Mouse (Mus musculus) forebrain, embryonic 12.5 days (tissue): ENCODE measurements around the gene Lpar2. TPM values are rescaled to one million over a fixed set of nuclear protein-coding genes. Genes with fewer than 3 reads are reported as not detected.

ENCODE experiments used
- ATAC-seq: fragments of 200-750 bp; cut with Nextera tagmentation; 2 replicates; pipeline ENCODE4 v1.8.0; 2017; ENCODE audit warnings: moderate TSS enrichment; ENCODE audit not compliant: low FRiP score
- H3K27ac ChIP-seq: fragments of 300-500 bp; sonication (generic); 2 replicates; pipeline ENCODE4 v1.5.1; 2016; ENCODE audit warnings: mild to moderate bottlenecking
- H3K27me3 ChIP-seq: fragments of 300-500 bp; sonication (generic); 2 replicates; pipeline ENCODE4 v1.6.1; 2016; ENCODE audit warnings: mild to moderate bottlenecking
- H3K36me3 ChIP-seq: fragments of 300-500 bp; sonication (generic); replicated peaks from 2 replicates; pipeline ENCODE4 v1.6.1; 2016; ENCODE audit warnings: mild to moderate bottlenecking
- H3K4me1 ChIP-seq: fragments of 300-500 bp; sonication (generic); 2 replicates; pipeline ENCODE4 v1.6.1; 2016
- H3K4me2 ChIP-seq: fragments of 300-500 bp; sonication (generic); 2 replicates; pipeline ENCODE4 v1.6.1; 2016; ENCODE audit warnings: mild to moderate bottlenecking, moderate library complexity
- H3K4me3 ChIP-seq: fragments of 300-500 bp; sonication (generic); replicated peaks from 2 replicates; pipeline ENCODE4 v1.5.1; 2016; ENCODE audit warnings: mild to moderate bottlenecking
- H3K9ac ChIP-seq: fragments of 300-500 bp; sonication (generic); 2 replicates; pipeline ENCODE4 v1.6.1; 2016; ENCODE audit warnings: mild to moderate bottlenecking
- H3K9me3 ChIP-seq: fragments of 300-500 bp; sonication (generic); 2 replicates; pipeline ENCODE4 v1.6.1; 2016
- WGBS: fragments of 180-500 bp; shearing (Covaris S2); methylation state at CpG from one replicate; pipeline ENCODE4 v1.1.7; 2016; 5-methylcytosine and 5-hydroxymethylcytosine counted together
- polyA plus RNA-seq: library from polyadenylated mRNA; unstranded; fragments of >200 nt; fragmentation: Nextera tagmentation; extraction: Ambion mirVana; gene quantifications from 2 replicates; pipeline ENCODE4 v1.2.1, GENCODE M21; 2016

Gene Lpar2
- polyA plus RNA-seq, 1 experiment from 2014 or later, result 1.1 TPM

- no peak for ATAC-seq
- Histone ChIP-seq H3K27me3 (peaks cover 57% of the 10 kb centered on the region), H3K27ac (no peak overlapping the region), H3K4me2 (no peak overlapping the region), H3K4me1 (peaks cover 12% of the 10 kb centered on the region), H3K9me3 (0 out of 2 replicates have a peak, but pooled peaks cover 3% of the 10 kb centered on the region), H3K9ac (no peak overlapping the region), H3K4me3 (no peak overlapping the region), H3K36me3 (peaks cover 3% of the 10 kb centered on the region; the same call in 1 of the 2 replicates)
- 76% methylated on average over 10 of the region's 10 CpGs for WGBS
These were observed 54.7 kb downstream of the Lpar2 start for GRCm38 (mm10) chr8:69876967-69877366.

GRCm38 (mm10) chr8:69877396-69877795 is 55.2 kb downstream of the Lpar2 start:
- no peak overlapping the region for H3K27ac ChIP-seq
- WGBS, result 91% methylated on average over 4 of the region's 4 CpGs
- no peak for ATAC-seq

GRCm38 (mm10) chr8:69877992-69878391 is 55.8 kb downstream of the Lpar2 start:
- ATAC-seq, result no peak
- 62% methylated on average over 3 of the region's 3 CpGs for WGBS
- peaks cover 67% of the 10 kb centered on the region for H3K27me3 ChIP-seq

More at GRCm38 (mm10) chr8:69877396-69877795, 55.2 kb downstream of the Lpar2 start:
- peaks cover 61% of the 10 kb centered on the region for H3K27me3 ChIP-seq
- H3K4me2 ChIP-seq, result no peak overlapping the region
- H3K9me3 ChIP-seq, result 0 out of 2 replicates have a peak, but pooled peaks cover 3% of the 10 kb centered on the region
- H3K9ac ChIP-seq, result no peak overlapping the region
- no peak overlapping the region for H3K4me3 ChIP-seq
- peaks cover 16% of the 10 kb centered on the region for H3K4me1 ChIP-seq
- H3K36me3 ChIP-seq, result no peaks in the 10 kb centered on the region; the same call in 1 of the 2 replicates

GRCm38 (mm10) chr8:69879678-69880077 is 57.4 kb downstream of the Lpar2 start:
- no peak for ATAC-seq
- H3K9me3 ChIP-seq, result 0 out of 2 replicates have a peak, but pooled peaks cover 3% of the 10 kb centered on the region
- H3K4me1 ChIP-seq, result peaks cover 19% of the 10 kb centered on the region
- no peak overlapping the region for H3K27ac ChIP-seq
- H3K4me3 ChIP-seq, result no peak overlapping the region
- H3K36me3 ChIP-seq, result no peaks in the 10 kb centered on the region
- H3K9ac ChIP-seq, result no peak overlapping the region
- peaks cover 84% of the 10 kb centered on the region for H3K27me3 ChIP-seq
- 65% methylated on average over 8 of the region's 8 CpGs for WGBS
- H3K4me2 ChIP-seq, result no peak overlapping the region

More at GRCm38 (mm10) chr8:69877992-69878391, 55.8 kb downstream of the Lpar2 start:
- H3K9me3 ChIP-seq, result 0 out of 2 replicates have a peak, but pooled peaks cover 3% of the 10 kb centered on the region
- H3K4me3 ChIP-seq, result no peak overlapping the region
- H3K27ac ChIP-seq, result no peak overlapping the region
- peaks cover 19% of the 10 kb centered on the region for H3K4me1 ChIP-seq
- H3K36me3 ChIP-seq, result no peaks in the 10 kb centered on the region
- no peak overlapping the region for H3K9ac ChIP-seq
- no peak overlapping the region for H3K4me2 ChIP-seq

Other genes with a start within 250 kb of the Lpar2 start
- gene Zfp868, start 196.9 kb upstream of the Lpar2 start, polyA plus RNA-seq, result 38.5 and 39.8 TPM in 2 replicates
- gene Zfp964, start 167.9 kb upstream of the Lpar2 start, polyA plus RNA-seq, result 2.3 and 2.4 TPM in 2 replicates
- gene Zfp869, start 111.7 kb upstream of the Lpar2 start, polyA plus RNA-seq, result 32.1 and 32.3 TPM in 2 replicates
- 7.7 and 7.8 TPM in 2 replicates for gene Zfp963, start 72.5 kb upstream of the Lpar2 start, polyA plus RNA-seq
- gene Gm20422, start 47.5 kb upstream of the Lpar2 start, polyA plus RNA-seq, result 0.42 TPM in 1 of 2 replicates, not detected in the other
- 53.5 and 55.3 TPM in 2 replicates for gene Atp13a1, start 31.3 kb upstream of the Lpar2 start, polyA plus RNA-seq
- 42.3 and 43.1 TPM in 2 replicates for gene Zfp866, start 31.3 kb upstream of the Lpar2 start, polyA plus RNA-seq
- 17.2 and 17.3 TPM in 2 replicates for gene Gmip, start 13.8 kb upstream of the Lpar2 start, polyA plus RNA-seq
- 51.2 and 54.0 TPM in 2 replicates for gene Pbx4, start 10.1 kb downstream of the Lpar2 start, polyA plus RNA-seq
- gene Cilp2, start 65.3 kb downstream of the Lpar2 start, polyA plus RNA-seq, result 0.77 and 1.1 TPM in 2 replicates
- 4.2 and 4.3 TPM in 2 replicates for gene Tssk6, start 79.8 kb downstream of the Lpar2 start, polyA plus RNA-seq
- gene Ndufa13, start 80.1 kb downstream of the Lpar2 start, polyA plus RNA-seq, result 165 and 168 TPM in 2 replicates
- 7.0 and 9.8 TPM in 2 replicates for gene Yjefn3, start 80.3 kb downstream of the Lpar2 start, polyA plus RNA-seq
- 47.5 and 48.7 TPM in 2 replicates for gene Gatad2a, start 174.0 kb downstream of the Lpar2 start, polyA plus RNA-seq
- 67.6 and 70.1 TPM in 2 replicates for gene Mau2, start 220.3 kb downstream of the Lpar2 start, polyA plus RNA-seq
- gene Sugp1, start 220.4 kb downstream of the Lpar2 start, polyA plus RNA-seq, result 53.8 and 55.7 TPM in 2 replicates